11 mouse cellular contexts compared by ENCODE assay signal in the genomic region with DNA sequence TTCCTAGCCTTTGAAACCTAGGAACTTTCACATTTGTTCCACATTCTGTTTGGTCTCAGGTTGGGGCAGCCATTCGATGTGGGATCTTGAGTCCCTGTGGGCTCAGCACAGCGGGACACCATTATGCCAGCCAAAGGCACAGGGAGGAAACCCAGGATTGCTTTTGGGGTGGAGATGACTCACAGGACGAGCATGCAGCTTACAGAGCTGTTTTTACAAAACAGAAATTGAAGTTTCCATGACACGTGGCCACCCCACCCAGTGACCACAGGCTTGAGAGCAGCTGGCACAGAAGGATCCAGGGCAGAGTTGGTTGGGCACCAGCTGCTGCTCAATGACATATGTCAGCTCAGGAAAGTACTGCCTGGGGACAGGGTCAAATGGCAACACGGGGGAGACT.
DNase-seq lines count a peak whose midpoint lies in the region; ATAC-seq lines count a peak whose summit lies in the region.
"Had no signal": no experiment of that assay in that cellular context is flagged by ENCODE, and none has a peak within 500 bp of the region (broad histone marks: within the 10 kb centered on the region; RNA-seq: fewer than 3 reads in every experiment).

No protein-coding gene starts in this region.

- no peaks in the 10 kb centered on the region for H3K27me3 ChIP-seq in embryonic facial prominence, embryonic 15.5 days
- H3K27me3 ChIP-seq: stomach, embryonic 15.5 days had no signal

- ATAC-seq in embryonic facial prominence, embryonic 15.5 days (ENCODE audit: insufficient number of reproducible peaks, low FRiP score, low TSS enrichment, low read depth) = peak; percentile 41; the same call in 1 of the 2 replicates
- peak; percentile 32 to 48; a peak in 1 of 4 replicates for ATAC-seq in hematopoietic stem cell, adult 5-6 weeks (replicated peaks in 1 of 2; ENCODE audit: insufficient read depth in 1 of 2, low FRiP score in 2 of 2, low TSS enrichment in 1 of 2, low read depth in 1 of 2, poor library complexity in 2 of 2, severe bottlenecking in 2 of 2)

- no peak overlapping the region for H3K4me2 ChIP-seq in embryonic facial prominence, embryonic 15.5 days (replicated peaks)
- H3K4me2 ChIP-seq: lung, embryonic 14.5 days; stomach, embryonic 15.5 days had no signal

- peak; percentile 76 for DNase-seq in gastrocnemius, adult 18-20 months (ENCODE audit: low spot score)
- no peak for DNase-seq in gastrocnemius, postnatal 10 days
- peak; percentile 99 for DNase-seq in Muller cell, postnatal 12 days (ENCODE audit: inconsistent ontology term)
- no peak for DNase-seq in left cerebral cortex, adult 11 months (ENCODE audit: low spot score)
- DNase-seq in layer of hippocampus, postnatal 25 days (ENCODE audit: extremely low spot score in 1 of 2, low spot score in 1 of 2) = no peak
- DNase-seq in left cerebral cortex, postnatal 14 days (ENCODE audit: low spot score in 2 of 2) = no peak
- DNase-seq: layer of hippocampus, adult 9-11 months; lung, embryonic 14.5 days had no signal

- no peaks in the 10 kb centered on the region for H3K36me3 ChIP-seq in embryonic facial prominence, embryonic 15.5 days
- H3K36me3 ChIP-seq: stomach, embryonic 15.5 days had no signal

- WGBS in embryonic facial prominence, embryonic 15.5 days = 21% methylated on average over 5 of the region's 5 CpGs

- H3K4me1 ChIP-seq in embryonic facial prominence, embryonic 15.5 days = peaks cover 35% of the 10 kb centered on the region

- intact Hi-C loops in left cerebral cortex, postnatal 14 days (cut with DNase I) = no loop called here

- peak overlapping the region; percentile 71 for H3K27ac ChIP-seq in embryonic facial prominence, embryonic 15.5 days (replicated peaks)
- H3K27ac ChIP-seq: stomach, embryonic 15.5 days had no signal

- H3K4me3 ChIP-seq in embryonic facial prominence, embryonic 15.5 days (replicated peaks) = no peak overlapping the region
- H3K4me3 ChIP-seq: stomach, embryonic 15.5 days had no signal

- no peaks in the 10 kb centered on the region for H3K9me3 ChIP-seq in embryonic facial prominence, embryonic 15.5 days (replicated peaks)
- H3K9me3 ChIP-seq: stomach, embryonic 15.5 days had no signal

- no peak overlapping the region for H3K9ac ChIP-seq in embryonic facial prominence, embryonic 15.5 days
- H3K9ac ChIP-seq: lung, embryonic 14.5 days; stomach, embryonic 15.5 days had no signal

Comparison
In these comparisons a context has a peak if more than half of its experiments do, and no peak if none do; other contexts are left out.
1. DNase-seq: peak in gastrocnemius, adult 18-20 months (single experiment) and Muller cell, postnatal 12 days (single experiment); none in gastrocnemius, postnatal 10 days (single experiment), left cerebral cortex, adult 11 months (single experiment), layer of hippocampus, postnatal 25 days (0 of 2) and left cerebral cortex, postnatal 14 days (0 of 2).